Mouse (Mus musculus): ENCODE data around the gene Epb41l2. TPM values are rescaled to one million over a fixed set of nuclear protein-coding genes. Genes with fewer than 3 reads are reported as not detected.

The Epb41l2 gene
- polyA plus RNA-seq, 1 experiment from 2014 or later: 79.4 TPM

- 67% methylated on average over 11 of the region's 11 CpGs for WGBS
- no peaks in the 10 kb centered on the region for H3K27me3 ChIP-seq (ENCODE audit: low read depth, poor library complexity, severe bottlenecking)
- peaks cover 12% of the 10 kb centered on the region for H3K4me1 ChIP-seq
- peaks cover 27% of the 10 kb centered on the region for H3K36me3 ChIP-seq
- H3K9me3 ChIP-seq (replicated peaks): no peaks in the 10 kb centered on the region
- no peak for DNase-seq (ENCODE audit: low spot score)
- H3K4me3 ChIP-seq: no peak overlapping the region
- H3K27ac ChIP-seq: peak overlapping the region; percentile 38; the same call in 1 of the 2 replicates
Observed at GRCm38 (mm10) chr10:25449312-25450020, 89.9 kb downstream of the Epb41l2 start.

GRCm38 (mm10) chr10:25453150-25453549 lies 93.6 kb downstream of the Epb41l2 start:
- no peaks in the 10 kb centered on the region for H3K9me3 ChIP-seq (replicated peaks)
- no peak overlapping the region for H3K27ac ChIP-seq
- H3K36me3 ChIP-seq: peaks cover 10% of the 10 kb centered on the region; the same call in 1 of the 2 replicates
- 88% methylated on average over 9 of the region's 9 CpGs for WGBS
- H3K4me3 ChIP-seq: no peak overlapping the region
- no peaks in the 10 kb centered on the region for H3K27me3 ChIP-seq (ENCODE audit: low read depth, poor library complexity, severe bottlenecking)
- peaks cover 12% of the 10 kb centered on the region for H3K4me1 ChIP-seq
- DNase-seq (ENCODE audit: low spot score): no peak

DNA sequence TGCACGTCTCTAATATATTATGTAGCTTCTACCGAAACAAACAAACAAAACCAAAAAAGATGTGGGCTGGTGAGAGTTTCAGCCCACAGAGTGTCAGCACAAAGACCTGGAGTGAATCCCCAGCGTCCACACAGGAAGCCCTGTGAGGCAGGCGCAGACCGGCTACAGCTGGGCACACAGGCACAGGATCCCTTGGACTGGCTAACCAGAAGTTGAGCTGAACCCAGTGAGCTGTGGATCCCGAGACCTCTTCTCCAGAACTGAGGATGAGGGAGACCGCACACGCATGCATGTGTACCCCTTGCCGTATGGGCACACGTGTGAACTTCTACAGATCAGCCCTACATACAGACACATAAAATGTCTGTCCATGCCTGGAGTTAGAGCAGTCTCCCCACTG lies 94.2 kb downstream of the Epb41l2 start:
- H3K4me1 ChIP-seq: peaks cover 12% of the 10 kb centered on the region
- H3K9me3 ChIP-seq (replicated peaks): no peaks in the 10 kb centered on the region
- no peak overlapping the region for H3K27ac ChIP-seq
- H3K4me3 ChIP-seq: no peak overlapping the region
- no peak for DNase-seq (ENCODE audit: low spot score)
- WGBS: 94% methylated on average over 10 of the region's 10 CpGs
- no peaks in the 10 kb centered on the region for H3K27me3 ChIP-seq (ENCODE audit: low read depth, poor library complexity, severe bottlenecking)
- H3K36me3 ChIP-seq: peaks cover 8% of the 10 kb centered on the region; the same call in 1 of the 2 replicates

GRCm38 (mm10) chr10:25457118-25457517 lies 97.5 kb downstream of the Epb41l2 start:
- WGBS: 94% methylated on average over 6 of the region's 6 CpGs
- no peak for DNase-seq (ENCODE audit: low spot score)
- Histone ChIP-seq H3K36me3 (peaks cover 8% of the 10 kb centered on the region; the same call in 1 of the 2 replicates), H3K27me3 (ENCODE audit: low read depth, poor library complexity, severe bottlenecking) (no peaks in the 10 kb centered on the region), H3K4me1 (no peaks in the 10 kb centered on the region), H3K4me3 (no peak overlapping the region), H3K27ac (no peak overlapping the region), H3K9me3 (replicated peaks) (no peaks in the 10 kb centered on the region)

DNA sequence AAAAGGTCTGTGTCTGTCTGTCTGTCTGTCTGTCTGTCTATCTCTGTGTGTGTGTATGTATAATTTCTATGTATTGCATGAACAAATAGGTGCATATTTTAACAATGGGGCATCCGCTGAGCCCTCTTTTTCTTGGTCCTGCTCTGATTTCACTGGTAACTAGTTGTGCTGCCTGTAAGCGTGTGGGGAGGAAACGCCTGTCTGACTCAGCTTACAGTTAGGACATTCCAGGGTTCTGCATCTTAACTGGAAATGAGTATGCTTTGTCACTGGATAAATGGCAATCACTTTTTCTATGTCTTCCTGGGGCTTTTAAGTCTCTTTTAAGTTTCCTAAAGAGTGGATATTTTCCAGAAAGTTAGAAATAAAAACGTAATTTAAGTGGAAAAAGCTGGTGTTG lies 98.4 kb downstream of the Epb41l2 start:
- Histone ChIP-seq H3K27ac (no peak overlapping the region), H3K36me3 (peaks cover 8% of the 10 kb centered on the region; the same call in 1 of the 2 replicates), H3K9me3 (replicated peaks) (no peaks in the 10 kb centered on the region), H3K4me3 (no peak overlapping the region), H3K4me1 (no peaks in the 10 kb centered on the region), H3K27me3 (ENCODE audit: low read depth, poor library complexity, severe bottlenecking) (no peaks in the 10 kb centered on the region)
- no peak for DNase-seq (ENCODE audit: low spot score)
- 86% methylated on average over 4 of the region's 4 CpGs for WGBS

- H3K27me3 ChIP-seq (ENCODE audit: low read depth, poor library complexity, severe bottlenecking): no peaks in the 10 kb centered on the region
- 63% methylated on average over 1 of the region's 1 CpGs for WGBS
- H3K36me3 ChIP-seq: no peaks in the 10 kb centered on the region
- H3K4me1 ChIP-seq: no peaks in the 10 kb centered on the region
- H3K27ac ChIP-seq: no peak overlapping the region
- no peaks in the 10 kb centered on the region for H3K9me3 ChIP-seq (replicated peaks)
- no peak for DNase-seq (ENCODE audit: low spot score)
- H3K4me3 ChIP-seq: no peak overlapping the region
Observed at GRCm38 (mm10) chr10:25461832-25462231, 102.2 kb downstream of the Epb41l2 start.

GRCm38 (mm10) chr10:25462669-25463068 lies 103.1 kb downstream of the Epb41l2 start:
- no peaks in the 10 kb centered on the region for H3K9me3 ChIP-seq (replicated peaks)
- no peak overlapping the region for H3K27ac ChIP-seq
- no peaks in the 10 kb centered on the region for H3K4me1 ChIP-seq
- 80% methylated on average over 3 of the region's 3 CpGs for WGBS
- H3K36me3 ChIP-seq: no peaks in the 10 kb centered on the region
- H3K4me3 ChIP-seq: no peak overlapping the region
- no peaks in the 10 kb centered on the region for H3K27me3 ChIP-seq (ENCODE audit: low read depth, poor library complexity, severe bottlenecking)
- no peak for DNase-seq (ENCODE audit: low spot score)

- Histone ChIP-seq H3K36me3 (peaks cover 9% of the 10 kb centered on the region), H3K27ac (no peak overlapping the region), H3K4me3 (no peak overlapping the region), H3K9me3 (replicated peaks) (no peaks in the 10 kb centered on the region), H3K4me1 (no peaks in the 10 kb centered on the region), H3K27me3 (ENCODE audit: low read depth, poor library complexity, severe bottlenecking) (no peaks in the 10 kb centered on the region)
- no peak for DNase-seq (ENCODE audit: low spot score)
- WGBS: 82% methylated on average over 2 of the region's 2 CpGs
Observed at GRCm38 (mm10) chr10:25466493-25466892, 106.9 kb downstream of the Epb41l2 start.

GRCm38 (mm10) chr10:25471944-25472343 lies 112.3 kb downstream of the Epb41l2 start:
- H3K4me3 ChIP-seq: no peak overlapping the region
- no peaks in the 10 kb centered on the region for H3K9me3 ChIP-seq (replicated peaks)
- H3K36me3 ChIP-seq: peaks cover 30% of the 10 kb centered on the region
- 74% methylated on average over 2 of the region's 2 CpGs for WGBS
- no peaks in the 10 kb centered on the region for H3K27me3 ChIP-seq (ENCODE audit: low read depth, poor library complexity, severe bottlenecking)
- H3K27ac ChIP-seq: no peak overlapping the region
- H3K4me1 ChIP-seq: no peaks in the 10 kb centered on the region
- DNase-seq (ENCODE audit: low spot score): no peak

DNA sequence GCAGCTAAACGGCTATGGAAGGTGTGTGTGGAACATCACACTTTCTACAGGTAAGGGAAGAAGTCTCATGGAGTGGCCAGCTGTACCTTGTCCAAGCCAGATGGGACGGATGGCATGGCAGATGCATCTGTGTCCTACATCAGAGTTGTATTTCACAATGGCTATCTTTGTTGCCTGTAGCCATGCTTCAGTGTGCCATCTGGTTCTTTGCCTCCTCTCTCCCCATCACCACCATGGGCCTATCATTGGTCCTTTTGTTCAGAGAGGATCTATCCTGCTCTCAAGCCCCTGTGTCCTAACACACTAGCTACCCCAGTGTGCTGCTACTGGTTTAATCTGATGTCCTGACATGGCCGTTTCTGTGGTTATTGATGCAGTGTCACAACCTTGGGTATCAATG lies 120.1 kb downstream of the Epb41l2 start:
- no peak overlapping the region for H3K27ac ChIP-seq
- no peaks in the 10 kb centered on the region for H3K27me3 ChIP-seq (ENCODE audit: low read depth, poor library complexity, severe bottlenecking)
- DNase-seq (ENCODE audit: low spot score): no peak
- 93% methylated on average over 3 of the region's 3 CpGs for WGBS
- no peak overlapping the region for H3K4me3 ChIP-seq
- peaks cover 40% of the 10 kb centered on the region for H3K36me3 ChIP-seq
- H3K4me1 ChIP-seq: no peaks in the 10 kb centered on the region
- H3K9me3 ChIP-seq (replicated peaks): no peaks in the 10 kb centered on the region

- Histone ChIP-seq H3K27ac (no peak overlapping the region), H3K4me1 (no peaks in the 10 kb centered on the region), H3K36me3 (peaks cover 48% of the 10 kb centered on the region), H3K4me3 (no peak overlapping the region), H3K27me3 (ENCODE audit: low read depth, poor library complexity, severe bottlenecking) (no peaks in the 10 kb centered on the region), H3K9me3 (replicated peaks) (no peaks in the 10 kb centered on the region)
- no peak for DNase-seq (ENCODE audit: low spot score)
- WGBS: 84% methylated on average over 5 of the region's 5 CpGs
Observed at GRCm38 (mm10) chr10:25482791-25483190, 123.2 kb downstream of the Epb41l2 start.

DNA sequence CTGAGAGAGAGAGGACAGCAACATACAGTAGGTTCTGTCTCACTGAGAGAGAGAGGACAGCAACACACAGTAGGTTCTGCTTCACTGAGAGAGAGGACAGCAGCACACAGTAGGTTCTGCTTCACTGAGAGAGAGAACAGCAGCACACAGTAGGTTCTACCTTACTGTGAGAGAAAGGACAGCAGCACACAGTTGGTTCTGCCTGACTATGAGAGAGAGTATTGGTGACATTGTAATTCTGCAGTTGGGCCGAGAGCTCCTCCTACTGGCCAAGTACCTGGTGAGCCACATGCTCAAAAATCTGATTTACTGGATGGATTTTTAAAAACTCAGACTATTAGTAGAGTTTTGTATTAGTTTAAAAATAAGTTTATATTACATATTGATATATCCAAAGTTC lies 128.9 kb downstream of the Epb41l2 start:
- Histone ChIP-seq H3K4me1 (no peaks in the 10 kb centered on the region), H3K27me3 (ENCODE audit: low read depth, poor library complexity, severe bottlenecking) (no peaks in the 10 kb centered on the region), H3K27ac (no peak overlapping the region), H3K4me3 (no peak overlapping the region), H3K9me3 (replicated peaks) (no peaks in the 10 kb centered on the region), H3K36me3 (peaks cover 33% of the 10 kb centered on the region)
- 15% methylated on average over 1 of the region's 1 CpGs for WGBS
- DNase-seq (ENCODE audit: low spot score): peak; percentile 66

- H3K4me3 ChIP-seq: no peak overlapping the region
- no peak for DNase-seq (ENCODE audit: low spot score)
- H3K4me1 ChIP-seq: no peaks in the 10 kb centered on the region
- no peaks in the 10 kb centered on the region for H3K9me3 ChIP-seq (replicated peaks)
- no peak overlapping the region for H3K27ac ChIP-seq
- H3K27me3 ChIP-seq (ENCODE audit: low read depth, poor library complexity, severe bottlenecking): no peaks in the 10 kb centered on the region
- H3K36me3 ChIP-seq: peaks cover 41% of the 10 kb centered on the region
- 65% methylated on average over 10 of the region's 10 CpGs for WGBS
Observed at GRCm38 (mm10) chr10:25499323-25500071, 139.9 kb downstream of the Epb41l2 start.
